Mouse (Mus musculus): ENCODE results near the gene Enpp5. TPM values are rescaled to one million over a fixed set of nuclear protein-coding genes. Genes with fewer than 3 reads are reported as not detected.

Gene Enpp5
- polyA plus RNA-seq, 1 experiment from 2014 or later = 17.8 TPM

DNA sequence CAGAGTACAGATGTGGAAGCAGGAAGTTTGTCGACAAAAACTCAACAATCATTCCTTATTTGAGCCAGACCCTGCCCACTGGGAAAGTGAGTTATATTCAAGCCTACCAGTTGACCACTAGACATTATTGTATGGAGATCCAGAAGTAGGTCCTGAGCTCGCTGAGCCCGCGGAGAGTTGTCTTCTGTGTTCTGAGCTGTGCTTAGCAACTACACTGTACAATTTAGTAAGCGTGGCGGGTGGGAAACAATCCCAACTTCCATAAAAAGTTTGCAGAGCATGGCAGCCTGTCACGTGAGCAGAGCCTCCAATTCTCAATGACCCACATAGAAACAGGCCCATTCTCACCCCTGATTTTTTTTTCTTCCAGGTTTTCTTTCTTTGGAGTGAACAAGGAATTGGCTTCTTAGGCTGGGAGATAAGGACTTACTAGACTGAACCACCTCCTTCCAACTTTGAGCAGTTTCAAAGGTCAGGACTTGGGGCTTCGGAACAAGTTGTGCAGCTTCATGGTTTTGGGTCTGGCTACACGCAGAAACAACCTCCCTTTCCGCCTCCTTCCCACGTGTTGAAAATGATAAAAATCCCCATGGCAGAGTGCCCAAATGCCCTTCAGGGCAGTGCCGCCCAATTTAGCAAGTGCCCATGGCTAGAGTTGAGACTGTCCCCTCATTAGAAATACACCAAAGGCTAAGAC is 1.3 kb upstream of the Enpp5 start:
- Histone ChIP-seq H3K4me1 (replicated peaks; ENCODE audit: control insufficient read depth, insufficient read depth, low read length) (no peaks in the 10 kb centered on the region), H3K9ac (ENCODE audit: low read length) (no peak overlapping the region), H3K4me3 (ENCODE audit: low read depth, low read length) (no peak overlapping the region), H3K4me2 (ENCODE audit: low read length) (no peak overlapping the region), H3K9me3 (ENCODE audit: control insufficient read depth, low read length) (no peaks in the 10 kb centered on the region), H3K36me3 (ENCODE audit: control insufficient read depth, insufficient read depth, low read length) (no peaks in the 10 kb centered on the region), H3K27ac (ENCODE audit: low read depth) (no peak overlapping the region), H3K27me3 (replicated peaks; ENCODE audit: control insufficient read depth, insufficient read depth, low read length) (no peaks in the 10 kb centered on the region)
- ATAC-seq (replicated peaks; ENCODE audit: low FRiP score, low TSS enrichment, low read depth) (no peak), DNase-seq (ENCODE audit: low spot score) (no peak)
- 79% methylated on average over 12 of the region's 12 CpGs for WGBS

DNA sequence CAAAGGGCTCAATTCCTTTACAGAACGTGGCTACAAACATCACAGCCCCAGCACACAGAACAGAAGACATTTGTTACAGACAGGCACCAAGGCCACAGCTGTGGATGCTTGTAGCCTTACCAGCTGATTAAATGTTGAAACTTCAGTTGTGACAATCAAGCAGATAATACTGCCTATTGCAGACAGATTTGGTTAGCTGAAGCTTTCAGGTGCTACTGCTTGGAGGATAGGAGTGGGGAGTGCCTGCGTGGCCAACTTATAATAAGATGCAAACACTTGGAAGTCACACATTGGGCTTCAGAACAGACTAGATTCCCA is 811 bp upstream of the Enpp5 start:
- Histone ChIP-seq H3K36me3 (ENCODE audit: control insufficient read depth, insufficient read depth, low read length) (no peaks in the 10 kb centered on the region), H3K9ac (ENCODE audit: low read length) (no peak overlapping the region), H3K4me3 (ENCODE audit: low read depth, low read length) (no peak overlapping the region), H3K4me2 (ENCODE audit: low read length) (no peak overlapping the region), H3K27ac (ENCODE audit: low read depth) (no peak overlapping the region), H3K27me3 (replicated peaks; ENCODE audit: control insufficient read depth, insufficient read depth, low read length) (no peaks in the 10 kb centered on the region), H3K4me1 (replicated peaks; ENCODE audit: control insufficient read depth, insufficient read depth, low read length) (no peaks in the 10 kb centered on the region), H3K9me3 (ENCODE audit: control insufficient read depth, low read length) (no peaks in the 10 kb centered on the region)
- DNase-seq (ENCODE audit: low spot score) (no peak), ATAC-seq (replicated peaks; ENCODE audit: low FRiP score, low TSS enrichment, low read depth) (no peak)
- WGBS = 72% methylated on average over 2 of the region's 2 CpGs

DNA sequence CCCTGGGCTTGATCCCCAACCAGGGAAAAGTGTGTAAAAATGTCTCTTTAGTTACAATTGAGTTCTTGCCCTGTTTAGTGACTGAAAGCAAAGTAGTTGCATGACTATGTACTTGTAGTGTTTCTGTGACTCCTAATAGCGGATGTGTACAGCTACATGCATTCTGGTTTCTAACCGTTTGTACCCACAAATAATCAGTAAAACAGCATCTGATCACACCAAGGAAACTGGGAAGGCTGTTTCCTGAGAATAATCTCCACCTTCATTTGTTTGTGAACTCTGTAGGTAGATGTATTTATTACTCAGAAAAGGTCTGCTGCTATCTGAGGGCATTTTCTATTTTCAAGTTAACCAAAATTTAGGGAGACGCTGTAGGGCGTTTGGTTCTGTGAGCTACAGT is 4.5 kb downstream of the Enpp5 start:
- no peaks in the 10 kb centered on the region for H3K9me3 ChIP-seq (ENCODE audit: control insufficient read depth, low read length)
- 0 out of 2 replicates have a peak, but pooled peaks cover 8% of the 10 kb centered on the region for H3K36me3 ChIP-seq (ENCODE audit: control insufficient read depth, insufficient read depth, low read length)
- 88% methylated on average over 4 of the region's 4 CpGs for WGBS
- H3K27me3 ChIP-seq (replicated peaks; ENCODE audit: control insufficient read depth, insufficient read depth, low read length) = no peaks in the 10 kb centered on the region
- no peak overlapping the region for H3K9ac ChIP-seq (ENCODE audit: low read length)
- no peaks in the 10 kb centered on the region for H3K4me1 ChIP-seq (replicated peaks; ENCODE audit: control insufficient read depth, insufficient read depth, low read length)
- H3K4me2 ChIP-seq (ENCODE audit: low read length) = no peak overlapping the region
- ATAC-seq (replicated peaks; ENCODE audit: low FRiP score, low TSS enrichment, low read depth) (no peak), DNase-seq (ENCODE audit: low spot score) (peak; percentile 28)
- H3K4me3 ChIP-seq (ENCODE audit: low read depth, low read length) = no peak overlapping the region
- no peak overlapping the region for H3K27ac ChIP-seq (ENCODE audit: low read depth)

DNA sequence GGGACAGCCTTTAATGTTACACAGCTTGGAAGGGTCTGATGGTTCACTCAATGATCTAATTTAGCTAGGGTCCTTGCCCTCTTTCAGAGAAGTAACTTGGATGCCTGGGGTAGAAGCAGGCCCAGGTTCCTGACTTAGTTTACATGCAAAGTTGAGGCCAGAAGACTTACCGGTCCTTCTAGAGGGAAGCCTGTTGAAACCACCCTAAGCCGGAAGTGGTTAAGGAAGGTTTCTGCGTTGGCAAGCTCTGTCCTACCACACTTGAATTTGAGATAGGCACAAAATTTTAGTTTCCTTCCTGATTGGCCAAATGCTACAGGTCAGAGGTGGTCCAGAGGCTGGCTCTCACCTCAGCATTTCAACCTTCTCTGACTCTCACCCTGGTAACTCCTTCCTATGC is 9.6 kb downstream of the Enpp5 start:
- Histone ChIP-seq H3K4me1 (replicated peaks; ENCODE audit: control insufficient read depth, insufficient read depth, low read length) (no peaks in the 10 kb centered on the region), H3K27ac (ENCODE audit: low read depth) (no peak overlapping the region), H3K4me2 (ENCODE audit: low read length) (no peak overlapping the region), H3K27me3 (replicated peaks; ENCODE audit: control insufficient read depth, insufficient read depth, low read length) (no peaks in the 10 kb centered on the region), H3K36me3 (ENCODE audit: control insufficient read depth, insufficient read depth, low read length) (0 out of 2 replicates have a peak, but pooled peaks cover 8% of the 10 kb centered on the region), H3K9me3 (ENCODE audit: control insufficient read depth, low read length) (no peaks in the 10 kb centered on the region), H3K9ac (ENCODE audit: low read length) (no peak overlapping the region), H3K4me3 (ENCODE audit: low read depth, low read length) (no peak overlapping the region)
- ATAC-seq (replicated peaks; ENCODE audit: low FRiP score, low TSS enrichment, low read depth) = no peak
- WGBS = 95% methylated on average over 3 of the region's 3 CpGs
- peak; percentile 16 for DNase-seq (ENCODE audit: low spot score)

DNA sequence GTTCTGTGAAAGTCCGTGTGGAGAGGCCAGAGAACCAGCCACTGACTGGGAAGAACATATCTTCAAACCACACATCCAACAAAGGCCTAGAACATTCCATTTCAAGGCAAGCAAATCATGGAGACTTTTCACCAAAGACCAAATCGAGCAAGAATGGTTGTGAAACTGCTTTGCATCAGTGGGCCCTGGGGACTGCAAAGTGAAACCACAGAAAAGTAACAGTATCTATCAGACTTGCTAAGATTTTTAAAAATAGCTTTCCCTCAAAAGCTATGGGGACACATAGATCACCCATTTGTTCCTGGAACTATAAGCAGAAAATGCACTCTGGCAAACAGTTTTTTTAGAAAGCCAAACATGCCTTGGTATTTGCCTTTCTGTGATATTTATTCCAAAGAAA is 12.3 kb downstream of the Enpp5 start:
- H3K4me3 ChIP-seq (ENCODE audit: low read depth, low read length) = no peak overlapping the region
- no peak overlapping the region for H3K27ac ChIP-seq (ENCODE audit: low read depth)
- WGBS = 80% methylated on average over 2 of the region's 2 CpGs

DNA sequence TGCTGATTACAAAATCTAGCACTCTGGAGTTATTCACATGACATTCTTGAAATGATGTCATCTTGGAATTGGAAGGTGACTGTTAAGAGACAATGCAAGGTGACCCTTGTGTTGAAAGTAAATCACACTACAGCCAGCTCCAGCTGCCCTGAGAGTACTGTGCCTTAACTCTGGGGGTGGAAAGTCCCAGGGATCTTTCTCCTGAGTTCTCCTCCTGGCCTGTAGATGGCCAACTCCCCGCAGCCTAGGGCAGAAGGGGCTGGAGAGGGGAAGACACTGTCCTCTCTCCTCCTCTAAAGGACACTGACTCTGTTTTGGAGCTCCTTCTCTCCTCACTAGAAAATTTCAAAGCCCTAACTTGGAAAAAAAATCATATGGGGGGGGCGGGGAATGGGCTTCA is 12.9 kb downstream of the Enpp5 start:
- Histone ChIP-seq H3K4me1 (replicated peaks; ENCODE audit: control insufficient read depth, insufficient read depth, low read length) (no peaks in the 10 kb centered on the region), H3K4me2 (ENCODE audit: low read length) (no peak overlapping the region), H3K27me3 (replicated peaks; ENCODE audit: control insufficient read depth, insufficient read depth, low read length) (no peaks in the 10 kb centered on the region), H3K36me3 (ENCODE audit: control insufficient read depth, insufficient read depth, low read length) (no peaks in the 10 kb centered on the region), H3K9ac (ENCODE audit: low read length) (no peak overlapping the region), H3K4me3 (ENCODE audit: low read depth, low read length) (no peak overlapping the region), H3K27ac (ENCODE audit: low read depth) (no peak overlapping the region), H3K9me3 (ENCODE audit: control insufficient read depth, low read length) (no peaks in the 10 kb centered on the region)
- WGBS = 46% methylated on average over 2 of the region's 2 CpGs
- DNase-seq (ENCODE audit: low spot score) = no peak
- ATAC-seq (replicated peaks; ENCODE audit: low FRiP score, low TSS enrichment, low read depth) = no peak

More for the DNA sequence above, 12.3 kb downstream of the Enpp5 start:
- Histone ChIP-seq H3K4me2 (ENCODE audit: low read length) (no peak overlapping the region), H3K9ac (ENCODE audit: low read length) (no peak overlapping the region), H3K4me1 (replicated peaks; ENCODE audit: control insufficient read depth, insufficient read depth, low read length) (no peaks in the 10 kb centered on the region), H3K36me3 (ENCODE audit: control insufficient read depth, insufficient read depth, low read length) (no peaks in the 10 kb centered on the region), H3K9me3 (ENCODE audit: control insufficient read depth, low read length) (no peaks in the 10 kb centered on the region), H3K27me3 (replicated peaks; ENCODE audit: control insufficient read depth, insufficient read depth, low read length) (no peaks in the 10 kb centered on the region)
- ATAC-seq (replicated peaks; ENCODE audit: low FRiP score, low TSS enrichment, low read depth) = no peak
- DNase-seq (ENCODE audit: low spot score) = peak; percentile 4

DNA sequence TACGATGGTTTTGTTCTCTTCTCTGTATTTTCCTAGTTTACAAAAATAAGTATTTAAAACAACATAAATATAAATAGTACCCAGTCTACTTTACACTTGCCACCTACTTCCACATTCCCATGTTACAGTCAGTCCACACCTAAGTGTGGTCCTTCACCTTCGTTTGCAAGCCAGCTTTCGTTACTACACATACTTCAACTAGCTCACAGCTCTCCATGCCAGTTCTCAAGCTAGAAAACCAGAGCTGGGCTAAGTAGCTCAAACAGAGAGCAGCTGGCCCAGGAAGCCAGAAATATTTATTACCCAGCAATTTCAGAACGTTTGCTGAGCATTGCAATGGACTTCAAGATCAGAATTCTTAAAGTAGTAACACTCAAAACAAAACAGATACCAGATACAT is 21.9 kb downstream of the Enpp5 start:
- Histone ChIP-seq H3K27me3 (replicated peaks; ENCODE audit: control insufficient read depth, insufficient read depth, low read length) (no peaks in the 10 kb centered on the region), H3K9ac (ENCODE audit: low read length) (no peak overlapping the region), H3K4me3 (ENCODE audit: low read depth, low read length) (no peak overlapping the region), H3K4me2 (ENCODE audit: low read length) (no peak overlapping the region), H3K9me3 (ENCODE audit: control insufficient read depth, low read length) (no peaks in the 10 kb centered on the region), H3K27ac (ENCODE audit: low read depth) (no peak overlapping the region), H3K4me1 (replicated peaks; ENCODE audit: control insufficient read depth, insufficient read depth, low read length) (0 out of 2 replicates have a peak, but pooled peaks cover 3% of the 10 kb centered on the region), H3K36me3 (ENCODE audit: control insufficient read depth, insufficient read depth, low read length) (no peaks in the 10 kb centered on the region)
- DNase-seq (ENCODE audit: low spot score) (no peak), ATAC-seq (replicated peaks; ENCODE audit: low FRiP score, low TSS enrichment, low read depth) (no peak)
- 61% methylated on average over 4 of the region's 4 CpGs for WGBS

- Histone ChIP-seq H3K4me3 (ENCODE audit: low read depth, low read length) (no peak overlapping the region), H3K27ac (ENCODE audit: low read depth) (no peak overlapping the region), H3K9ac (ENCODE audit: low read length) (no peak overlapping the region), H3K4me2 (ENCODE audit: low read length) (no peak overlapping the region), H3K36me3 (ENCODE audit: control insufficient read depth, insufficient read depth, low read length) (no peaks in the 10 kb centered on the region), H3K4me1 (replicated peaks; ENCODE audit: control insufficient read depth, insufficient read depth, low read length) (0 out of 2 replicates have a peak, but pooled peaks cover 3% of the 10 kb centered on the region), H3K9me3 (ENCODE audit: control insufficient read depth, low read length) (no peaks in the 10 kb centered on the region), H3K27me3 (replicated peaks; ENCODE audit: control insufficient read depth, insufficient read depth, low read length) (no peaks in the 10 kb centered on the region)
- 68% methylated on average over 9 of the region's 9 CpGs for WGBS
- ATAC-seq (replicated peaks; ENCODE audit: low FRiP score, low TSS enrichment, low read depth) (no peak), DNase-seq (ENCODE audit: low spot score) (no peak)
Measured at GRCm38 (mm10) chr17:44100906-44101305, 22.3 kb downstream of the Enpp5 start.

- Histone ChIP-seq H3K36me3 (ENCODE audit: control insufficient read depth, insufficient read depth, low read length) (no peaks in the 10 kb centered on the region), H3K27ac (ENCODE audit: low read depth) (no peak overlapping the region), H3K27me3 (replicated peaks; ENCODE audit: control insufficient read depth, insufficient read depth, low read length) (no peaks in the 10 kb centered on the region), H3K9me3 (ENCODE audit: control insufficient read depth, low read length) (no peaks in the 10 kb centered on the region), H3K4me2 (ENCODE audit: low read length) (no peak overlapping the region), H3K4me1 (replicated peaks; ENCODE audit: control insufficient read depth, insufficient read depth, low read length) (0 out of 2 replicates have a peak, but pooled peaks cover 3% of the 10 kb centered on the region), H3K4me3 (ENCODE audit: low read depth, low read length) (no peak overlapping the region), H3K9ac (ENCODE audit: low read length) (no peak overlapping the region)
- WGBS = 92% methylated on average over 10 of the region's 10 CpGs
- ATAC-seq (replicated peaks; ENCODE audit: low FRiP score, low TSS enrichment, low read depth) (no peak), DNase-seq (ENCODE audit: low spot score) (no peak)
Measured at GRCm38 (mm10) chr17:44101961-44102360, 23.3 kb downstream of the Enpp5 start.
